Mouse (Mus musculus) small intestine, adult 2 months (tissue): ENCODE measurements around the gene Dazap2. TPM values are rescaled to one million over a fixed set of nuclear protein-coding genes. Genes with fewer than 3 reads are reported as not detected.

Source experiments
- H3K27ac ChIP-seq: fragments of 200-500 bp; 2 replicates; pipeline ENCODE4 v1.5.1; 2012; ENCODE audit warnings: low read depth, low read length, control low read depth, inconsistent platforms; ENCODE audit not compliant: insufficient read depth
- H3K27me3 ChIP-seq: fragments of 200-500 bp; 2 replicates; pipeline ENCODE4 v1.6.1; 2012; ENCODE audit warnings: mild to moderate bottlenecking, moderate library complexity, low read length, inconsistent platforms; ENCODE audit not compliant: control insufficient read depth, insufficient read depth
- H3K36me3 ChIP-seq: fragments of 200-500 bp; 2 replicates; pipeline ENCODE4 v1.6.1; 2012; ENCODE audit warnings: mild to moderate bottlenecking, low read length, control low read depth, inconsistent platforms; ENCODE audit not compliant: control insufficient read depth, insufficient read depth
- H3K4me1 ChIP-seq: fragments of 200-500 bp; 2 replicates; pipeline ENCODE4 v1.6.1; 2012; ENCODE audit warnings: low read length, inconsistent platforms, mixed read lengths; ENCODE audit not compliant: control insufficient read depth, insufficient read depth, insufficient read length
- H3K4me3 ChIP-seq: fragments of 200-500 bp; 2 replicates; pipeline ENCODE4 v1.5.1; 2012; ENCODE audit warnings: low read depth, mild to moderate bottlenecking, control low read depth, inconsistent platforms, low read length, moderate library complexity
- CTCF ChIP-seq: fragments of 200-500 bp; IDR thresholded peaks from 2 replicates; pipeline ENCODE4 v1.5.1; 2012; ENCODE audit warnings: low read depth, mild to moderate bottlenecking, control low read depth, inconsistent platforms, low read length, moderate library complexity, mixed read lengths; ENCODE audit not compliant: insufficient replicate concordance, insufficient read length; ENCODE audit errors: extremely low read depth
- POLR2A ChIP-seq: fragments of 200-500 bp; IDR thresholded peaks from 2 replicates; pipeline ENCODE4 v1.6.1; 2012; ENCODE audit warnings: low read depth, mild to moderate bottlenecking, control low read depth, inconsistent platforms, low read length, moderate library complexity
- WGBS: fragments of 180-500 bp; shearing (Covaris S2); methylation state at CpG from one replicate; pipeline ENCODE4 v1.1.7; 2018; 5-methylcytosine and 5-hydroxymethylcytosine counted together
- polyA plus RNA-seq: library from polyadenylated mRNA; depleted of rRNA; stranded (reverse); fragments of >200 nt; gene quantifications from 2 replicates; pipeline ENCODE4 v1.2.3, GENCODE M21; 2012; rRNA removed

The Dazap2 gene
- polyA plus RNA-seq = 597 and 1,087 TPM in 2 replicates

- Histone ChIP-seq H3K27ac (peak within 1 kb of the TSS; percentile 88), H3K36me3 (peaks cover 27% of the 10 kb centered on the region), H3K4me3 (peak within 1 kb of the TSS; percentile 83), H3K27me3 (no peaks in the 10 kb centered on the region), H3K4me1 (peaks cover 11% of the 10 kb centered on the region)
- TF ChIP-seq CTCF (no peak), POLR2A (peak; percentile 89)
- WGBS = 2% methylated on average over 99 of the region's 99 CpGs
These were observed at the start of gene Dazap2 for GRCm38 (mm10) chr15:100614996-100615824. Gene Dazap2 (plus strand): TSS chr15:100615349.

- H3K27ac ChIP-seq = no peak overlapping the region
- H3K4me1 ChIP-seq = no peaks in the 10 kb centered on the region
- H3K27me3 ChIP-seq = no peaks in the 10 kb centered on the region
- no peak overlapping the region for H3K4me3 ChIP-seq
- 66% methylated on average over 2 of the region's 2 CpGs for WGBS
- no peaks in the 10 kb centered on the region for H3K36me3 ChIP-seq
- no peak for TF ChIP-seq POLR2A
- no peak for TF ChIP-seq CTCF
These were observed 48.6 kb upstream of the Dazap2 start for GRCm38 (mm10) chr15:100566531-100566930.

GRCm38 (mm10) chr15:100569239-100569638 is 45.9 kb upstream of the Dazap2 start:
- H3K4me3 ChIP-seq = no peak overlapping the region
- H3K27me3 ChIP-seq = no peaks in the 10 kb centered on the region
- no peak for TF ChIP-seq CTCF
- no peak for TF ChIP-seq POLR2A
- H3K4me1 ChIP-seq = no peaks in the 10 kb centered on the region
- 76% methylated on average over 3 of the region's 3 CpGs for WGBS
- H3K27ac ChIP-seq = no peak overlapping the region
- H3K36me3 ChIP-seq = no peaks in the 10 kb centered on the region

GRCm38 (mm10) chr15:100573946-100574345 is 41.2 kb upstream of the Dazap2 start:
- Histone ChIP-seq H3K4me1 (peaks cover 2% of the 10 kb centered on the region; the same call in 1 of the 2 replicates), H3K4me3 (no peak overlapping the region), H3K27me3 (no peaks in the 10 kb centered on the region), H3K36me3 (no peaks in the 10 kb centered on the region), H3K27ac (no peak overlapping the region)
- WGBS = 54% methylated on average over 6 of the region's 6 CpGs
- TF ChIP-seq POLR2A = no peak
- no peak for TF ChIP-seq CTCF

GRCm38 (mm10) chr15:100574378-100574777 is 40.8 kb upstream of the Dazap2 start:
- no peaks in the 10 kb centered on the region for H3K27me3 ChIP-seq
- H3K4me3 ChIP-seq = no peak overlapping the region
- no peak overlapping the region for H3K27ac ChIP-seq

GRCm38 (mm10) chr15:100575366-100575765 is 39.8 kb upstream of the Dazap2 start:
- H3K4me1 ChIP-seq = peaks cover 2% of the 10 kb centered on the region; the same call in 1 of the 2 replicates
- H3K27ac ChIP-seq = peak overlapping the region; percentile 19; the same call in 1 of the 2 replicates
- no peaks in the 10 kb centered on the region for H3K27me3 ChIP-seq
- H3K4me3 ChIP-seq = no peak overlapping the region
- H3K36me3 ChIP-seq = no peaks in the 10 kb centered on the region
- TF ChIP-seq CTCF (no peak), POLR2A (no peak)
- 80% methylated on average over 12 of the region's 12 CpGs for WGBS

More at GRCm38 (mm10) chr15:100574378-100574777, 40.8 kb upstream of the Dazap2 start:
- TF ChIP-seq CTCF (no peak), POLR2A (no peak)
- Histone ChIP-seq H3K36me3 (no peaks in the 10 kb centered on the region), H3K4me1 (peaks cover 2% of the 10 kb centered on the region; the same call in 1 of the 2 replicates)
- WGBS = 80% methylated on average over 2 of the region's 2 CpGs

GRCm38 (mm10) chr15:100576392-100576791 is 38.8 kb upstream of the Dazap2 start:
- H3K4me3 ChIP-seq = no peak overlapping the region
- no peaks in the 10 kb centered on the region for H3K36me3 ChIP-seq
- WGBS = 83% methylated on average over 6 of the region's 6 CpGs
- peaks cover 2% of the 10 kb centered on the region; the same call in 1 of the 2 replicates for H3K4me1 ChIP-seq
- H3K27me3 ChIP-seq = no peaks in the 10 kb centered on the region
- no peak overlapping the region for H3K27ac ChIP-seq
- no peak for TF ChIP-seq POLR2A
- TF ChIP-seq CTCF = no peak
